Mouse (Mus musculus): ENCODE measurements around the gene Lrif1. TPM values are rescaled to one million over a fixed set of nuclear protein-coding genes. Genes with fewer than 3 reads are reported as not detected.
"Not testable (repeated sequence)": the region's sequence is repeated elsewhere in the genome, so short reads cannot be mapped to it uniquely, and the experiment has no call there.

Gene Lrif1
- polyA plus RNA-seq (2016; fragmentation: Nextera tagmentation; extraction: Ambion mirVana) = 13.9 and 14.5 TPM in 2 replicates

GRCm38 (mm10) chr3:106684830-106685229 is at the start of gene Lrif1:
TSS of gene Lrif1 (plus strand) at chr3:106684987.
- H3K9me3 ChIP-seq = 0 out of 2 replicates have a peak, but pooled peaks cover under 1% of the 10 kb centered on the region
- H3K4me1 ChIP-seq = 0 out of 2 replicates have a peak, but pooled peaks cover 3% of the 10 kb centered on the region
- no peaks in the 10 kb centered on the region for H3K27me3 ChIP-seq (replicated peaks; ENCODE audit: low read depth, poor library complexity, severe bottlenecking)
- WGBS = 2% methylated on average over 20 of the region's 20 CpGs
- H3K27ac ChIP-seq (replicated peaks) = peak within 1 kb of the TSS; percentile 82
- H3K36me3 ChIP-seq (replicated peaks) = no peaks in the 10 kb centered on the region
- peak; percentile 88 for DNase-seq (ENCODE audit: low spot score)
- peak within 1 kb of the TSS; percentile 67 for H3K4me3 ChIP-seq

- H3K4me3 ChIP-seq; H3K27me3 ChIP-seq (replicated peaks; ENCODE audit: low read depth, poor library complexity, severe bottlenecking); H3K27ac ChIP-seq (replicated peaks); DNase-seq (ENCODE audit: low spot score); H3K9me3 ChIP-seq; H3K36me3 ChIP-seq (replicated peaks); H3K4me1 ChIP-seq: not testable (repeated sequence)
- WGBS = 71% methylated on average over 14 of the region's 14 CpGs
These were observed 12.0 kb upstream of the Lrif1 start for GRCm38 (mm10) chr3:106672811-106673210.

GRCm38 (mm10) chr3:106685381-106685780 is 594 bp downstream of the Lrif1 start:
- 42% methylated on average over 1 of the region's 1 CpGs for WGBS
- peak overlapping the region; percentile 82 for H3K27ac ChIP-seq (replicated peaks)

GRCm38 (mm10) chr3:106721397-106722027 is 36.7 kb downstream of the Lrif1 start:
- H3K27ac ChIP-seq (replicated peaks) = peak overlapping the region; percentile 86
- DNase-seq (ENCODE audit: low spot score) = peak; percentile 93
- H3K4me1 ChIP-seq = 0 out of 2 replicates have a peak, but pooled peaks cover 2% of the 10 kb centered on the region
- 2% methylated on average over 31 of the region's 31 CpGs for WGBS
- no peaks in the 10 kb centered on the region for H3K36me3 ChIP-seq (replicated peaks)
- H3K4me3 ChIP-seq = peak overlapping the region; percentile 77
- 0 out of 2 replicates have a peak, but pooled peaks cover 3% of the 10 kb centered on the region for H3K9me3 ChIP-seq
- H3K27me3 ChIP-seq (replicated peaks; ENCODE audit: low read depth, poor library complexity, severe bottlenecking) = no peaks in the 10 kb centered on the region; the same call in 1 of the 2 replicates

More at GRCm38 (mm10) chr3:106685381-106685780, 594 bp downstream of the Lrif1 start:
- DNase-seq (ENCODE audit: low spot score) = no peak
- no peaks in the 10 kb centered on the region for H3K36me3 ChIP-seq (replicated peaks)
- H3K27me3 ChIP-seq (replicated peaks; ENCODE audit: low read depth, poor library complexity, severe bottlenecking) = no peaks in the 10 kb centered on the region
- H3K9me3 ChIP-seq = 0 out of 2 replicates have a peak, but pooled peaks cover 3% of the 10 kb centered on the region
- H3K4me1 ChIP-seq = 0 out of 2 replicates have a peak, but pooled peaks cover 3% of the 10 kb centered on the region
- peak overlapping the region; percentile 67 for H3K4me3 ChIP-seq

- H3K9me3 ChIP-seq = peaks cover 7% of the 10 kb centered on the region
- 2% methylated on average over 33 of the region's 33 CpGs for WGBS
- peak; percentile 87 for DNase-seq (ENCODE audit: low spot score)
These were observed 37.5 kb downstream of the Lrif1 start for GRCm38 (mm10) chr3:106722028-106722945.

GRCm38 (mm10) chr3:106755898-106756297 is 71.1 kb downstream of the Lrif1 start:
- no peak for DNase-seq (ENCODE audit: low spot score)
- Histone ChIP-seq H3K4me3 (no peak overlapping the region), H3K4me1 (no peaks in the 10 kb centered on the region), H3K36me3 (replicated peaks) (no peaks in the 10 kb centered on the region), H3K9me3 (0 out of 2 replicates have a peak, but pooled peaks cover 3% of the 10 kb centered on the region), H3K27me3 (replicated peaks; ENCODE audit: low read depth, poor library complexity, severe bottlenecking) (no peaks in the 10 kb centered on the region), H3K27ac (replicated peaks) (no peak overlapping the region)
- WGBS = 72% methylated on average over 1 of the region's 1 CpGs

More at GRCm38 (mm10) chr3:106722028-106722945, 37.5 kb downstream of the Lrif1 start:
- Histone ChIP-seq H3K27ac (replicated peaks) (peak overlapping the region; percentile 86), H3K27me3 (replicated peaks; ENCODE audit: low read depth, poor library complexity, severe bottlenecking) (no peaks in the 10 kb centered on the region; the same call in 1 of the 2 replicates), H3K36me3 (replicated peaks) (peaks cover 2% of the 10 kb centered on the region; the same call in 1 of the 2 replicates), H3K4me3 (peak overlapping the region; percentile 77), H3K4me1 (0 out of 2 replicates have a peak, but pooled peaks cover 2% of the 10 kb centered on the region)

- Histone ChIP-seq H3K9me3 (0 out of 2 replicates have a peak, but pooled peaks cover 2% of the 10 kb centered on the region), H3K4me1 (no peaks in the 10 kb centered on the region), H3K36me3 (replicated peaks) (no peaks in the 10 kb centered on the region), H3K27ac (replicated peaks) (no peak overlapping the region), H3K4me3 (no peak overlapping the region), H3K27me3 (replicated peaks; ENCODE audit: low read depth, poor library complexity, severe bottlenecking) (no peaks in the 10 kb centered on the region)
- WGBS = 86% methylated on average over 1 of the region's 1 CpGs
- DNase-seq (ENCODE audit: low spot score) = no peak
These were observed 87.0 kb downstream of the Lrif1 start for GRCm38 (mm10) chr3:106771834-106772233.

GRCm38 (mm10) chr3:106785130-106785529 is 100.3 kb downstream of the Lrif1 start:
- 82% methylated on average over 3 of the region's 3 CpGs for WGBS
- Histone ChIP-seq H3K4me3 (no peak overlapping the region), H3K4me1 (no peaks in the 10 kb centered on the region), H3K36me3 (replicated peaks) (no peaks in the 10 kb centered on the region), H3K27me3 (replicated peaks; ENCODE audit: low read depth, poor library complexity, severe bottlenecking) (no peaks in the 10 kb centered on the region), H3K27ac (replicated peaks) (no peak overlapping the region), H3K9me3 (no peaks in the 10 kb centered on the region)
- no peak for DNase-seq (ENCODE audit: low spot score)

Other genes with a start within 250 kb of the Lrif1 start
- gene Dennd2d, start 202.6 kb upstream of the Lrif1 start, polyA plus RNA-seq (2016; fragmentation: Nextera tagmentation; extraction: Ambion mirVana) = 1.1 and 1.3 TPM in 2 replicates
- 32.8 and 35.3 TPM in 2 replicates for gene Dram2, start 137.2 kb upstream of the Lrif1 start, polyA plus RNA-seq (2016; fragmentation: Nextera tagmentation; extraction: Ambion mirVana)
- 39.5 and 40.8 TPM in 2 replicates for gene Cept1, start 137.2 kb upstream of the Lrif1 start, polyA plus RNA-seq (2016; fragmentation: Nextera tagmentation; extraction: Ambion mirVana)
- gene Cd53, start 105.2 kb downstream of the Lrif1 start, polyA plus RNA-seq (2016; fragmentation: Nextera tagmentation; extraction: Ambion mirVana) = 2.2 and 3.1 TPM in 2 replicates
- not detected in 2 replicates for gene Olfr266, start 141.3 kb downstream of the Lrif1 start, polyA plus RNA-seq (2016; fragmentation: Nextera tagmentation; extraction: Ambion mirVana)